Mouse (Mus musculus) heart, adult 11 months (tissue): ENCODE data around the gene Fnip2.
A peak's percentile ranks its signal among the peaks of the same experiment; 100 is the strongest.
"Not testable (repeated sequence)": the region's sequence is repeated elsewhere in the genome, so short reads cannot be mapped to it uniquely, and the experiment has no call there.

ENCODE experiments used
- DNase-seq: peaks from one replicate; pipeline ENCODE4 v3.0.0; 2022

Fnip2 gene

DNA sequence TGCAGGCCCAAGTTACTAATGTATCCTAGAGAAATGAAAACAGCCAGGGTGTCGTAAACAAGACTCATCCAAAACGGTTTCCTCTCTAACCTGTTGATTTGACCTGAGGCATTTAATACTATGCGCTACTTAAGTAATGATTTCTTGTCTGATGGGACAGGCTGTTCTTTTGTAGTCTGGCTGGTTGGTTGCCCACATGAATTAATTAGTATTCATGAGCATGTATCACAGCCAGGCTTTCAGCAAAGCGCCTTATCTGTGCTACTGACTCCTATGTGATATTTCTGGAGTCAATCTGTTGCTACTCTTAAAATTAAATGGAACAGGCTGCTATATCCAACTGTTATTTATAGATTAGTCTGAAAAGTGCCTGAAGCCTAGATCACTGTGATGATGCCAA lies 92.7 kb downstream of the Fnip2 start:
- no peak for DNase-seq

DNA sequence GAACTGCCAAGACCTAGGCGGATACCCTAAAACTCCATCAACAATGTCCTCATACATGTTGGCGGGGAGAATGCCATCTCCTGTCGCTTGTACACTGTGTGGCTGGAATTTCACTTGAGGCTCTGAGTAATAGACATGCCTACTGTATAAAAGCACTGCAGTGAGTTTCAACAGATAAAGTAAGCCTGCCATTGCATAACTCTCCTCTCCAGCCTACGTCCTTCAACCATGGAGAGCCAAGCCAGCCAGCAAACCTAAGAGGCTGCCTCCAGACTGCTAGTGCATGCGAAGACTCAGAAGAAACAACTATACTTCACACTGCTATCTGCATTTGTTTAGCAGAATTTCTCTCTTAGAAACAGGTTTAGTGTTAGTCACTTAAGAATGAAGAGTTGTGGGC lies 95.2 kb downstream of the Fnip2 start:
- DNase-seq = no peak

DNA sequence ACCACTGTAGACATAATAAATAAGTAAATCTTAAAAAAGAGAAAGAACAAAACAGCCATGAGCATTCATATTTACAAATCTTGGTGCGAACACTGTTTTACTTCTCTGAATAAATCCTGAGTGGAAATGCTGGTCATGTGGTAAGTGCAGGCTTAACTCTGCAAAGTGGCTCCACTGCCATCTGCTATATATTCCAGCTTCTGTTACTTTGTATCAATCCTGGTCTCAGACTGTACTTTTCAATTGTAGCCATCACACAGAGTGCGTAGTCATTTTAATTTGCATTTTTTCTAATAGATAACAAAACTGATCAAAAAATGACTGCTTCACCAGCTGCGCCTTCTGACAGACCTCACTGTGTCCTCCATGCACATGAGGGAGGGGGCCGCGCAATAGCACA lies 98.2 kb downstream of the Fnip2 start:
- no peak for DNase-seq

DNA sequence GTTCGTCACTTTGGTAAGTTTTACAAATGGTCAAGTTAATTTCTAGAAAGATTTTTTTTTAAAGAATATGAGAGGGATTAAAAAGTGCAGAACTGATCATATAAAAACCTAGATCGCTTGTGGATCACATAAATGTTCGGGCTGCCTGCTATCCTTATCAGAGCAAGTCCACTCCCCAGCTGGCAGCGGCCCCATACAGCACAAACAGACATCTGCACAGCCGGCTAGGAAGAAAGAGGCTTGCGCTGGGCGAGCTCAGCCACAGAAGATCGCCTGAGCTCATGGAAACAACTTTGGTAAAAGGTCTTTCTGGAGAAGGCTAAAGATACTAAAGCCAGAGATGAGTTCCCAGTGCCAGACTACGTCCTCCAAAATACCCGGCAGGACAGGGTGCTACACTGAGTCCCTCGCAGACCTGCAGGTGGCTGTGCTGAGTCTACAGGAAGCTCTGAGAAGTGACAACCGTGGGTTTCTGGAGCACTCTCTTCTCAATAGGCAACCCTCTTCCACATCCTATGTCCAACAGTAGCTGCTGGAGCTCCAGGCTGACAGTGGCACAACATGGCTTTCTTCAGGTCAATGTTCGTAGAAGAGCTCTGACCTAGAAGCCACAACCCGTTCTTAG lies 108.8 kb downstream of the Fnip2 start:
- DNase-seq = no peak

DNA sequence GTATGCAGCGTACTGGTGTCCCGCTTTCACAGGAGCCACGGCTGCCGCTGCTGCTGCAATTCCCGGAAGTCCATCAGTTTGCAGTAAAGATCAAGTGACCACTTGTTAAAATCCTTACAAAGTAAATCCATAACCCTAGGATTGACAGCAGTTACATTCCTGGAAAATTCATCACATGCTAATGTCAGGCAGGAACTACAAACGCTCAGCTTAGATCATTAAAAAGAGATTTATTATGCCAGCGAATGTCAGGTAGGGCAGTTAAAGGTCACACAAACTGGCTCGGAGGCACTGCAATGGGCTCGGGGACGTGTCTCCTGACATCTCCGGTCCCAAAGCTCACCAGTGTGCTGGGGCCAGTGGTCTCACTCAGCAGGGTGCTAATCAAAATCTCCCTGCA lies 111.8 kb downstream of the Fnip2 start:
- no peak for DNase-seq

DNA sequence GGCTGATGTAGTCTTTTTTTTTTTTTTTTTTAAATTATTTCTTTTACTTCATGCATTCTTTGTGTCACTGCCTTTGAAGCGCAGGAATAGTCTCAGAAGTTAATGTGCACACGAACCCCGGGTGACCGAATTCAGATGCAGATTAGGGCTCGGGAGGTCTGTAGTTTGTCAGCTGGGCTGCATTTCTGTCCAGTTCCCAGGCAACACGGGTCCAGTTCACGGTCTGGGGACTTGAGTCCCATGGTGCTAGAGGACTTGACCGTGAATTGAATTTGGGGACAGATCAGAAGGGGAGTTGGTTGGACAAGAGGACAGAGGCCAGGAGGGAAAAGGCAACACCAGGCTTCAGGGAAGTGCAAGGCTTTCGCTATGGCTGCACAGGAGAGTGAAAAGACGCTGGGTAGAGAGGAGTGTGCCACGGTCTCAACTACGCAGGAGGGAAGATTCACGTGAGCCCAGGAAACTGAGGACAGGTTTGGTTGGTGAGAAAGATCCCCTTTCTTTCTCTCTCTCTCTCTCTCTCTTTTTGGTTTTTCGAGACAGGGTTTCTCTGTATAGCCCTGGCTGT lies 114.8 kb downstream of the Fnip2 start:
- DNase-seq = no peak

- no peak for DNase-seq
Measured at GRCm38 (mm10) chr3:79449361-79449760, 118.2 kb downstream of the Fnip2 start.

DNA sequence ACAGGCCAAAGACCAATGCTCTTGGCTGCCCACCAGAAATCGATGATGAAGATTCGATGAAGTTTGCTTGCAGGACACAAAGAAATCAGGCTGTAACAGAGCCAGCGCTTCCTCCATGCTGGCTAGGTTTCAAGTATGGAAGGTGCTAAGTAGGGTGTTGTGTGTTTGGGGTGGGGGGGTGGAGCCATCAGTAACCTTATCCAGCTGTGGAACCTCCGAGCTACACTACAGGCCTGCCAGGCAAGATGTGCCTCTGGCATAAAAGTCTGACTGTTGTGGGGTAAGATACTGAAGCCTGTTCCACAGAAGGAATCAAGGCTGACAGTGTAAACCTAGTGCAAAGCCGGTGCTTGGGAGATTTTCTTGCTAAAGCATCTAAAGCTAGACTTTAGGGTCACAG lies 119.2 kb downstream of the Fnip2 start:
- DNase-seq = no peak

- DNase-seq = not testable (repeated sequence)
Measured at GRCm38 (mm10) chr3:79446648-79447047, 120.9 kb downstream of the Fnip2 start.

DNA sequence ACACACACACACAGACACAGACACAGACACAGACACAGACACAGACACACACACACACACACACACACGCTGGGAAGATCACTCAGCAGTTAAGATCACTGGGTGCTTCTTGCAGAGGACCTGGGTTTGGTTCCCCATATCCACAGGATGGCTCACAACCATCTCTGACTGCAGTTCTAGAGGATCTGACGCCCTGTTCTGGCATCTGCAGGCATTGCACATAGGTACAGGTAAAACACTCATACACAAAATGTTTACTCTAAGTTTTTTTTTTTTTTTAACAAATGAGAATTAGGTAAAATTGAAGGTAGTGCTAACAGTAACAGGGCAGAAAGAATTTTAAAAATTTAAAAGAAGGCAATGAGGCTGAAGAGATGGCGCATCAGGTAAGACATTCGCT lies 121.5 kb downstream of the Fnip2 start:
- no peak for DNase-seq

- DNase-seq = no peak
Measured at GRCm38 (mm10) chr3:79445041-79445440, 122.6 kb downstream of the Fnip2 start.

GRCm38 (mm10) chr3:79443850-79444249 lies 123.7 kb downstream of the Fnip2 start:
- DNase-seq = no peak

DNA sequence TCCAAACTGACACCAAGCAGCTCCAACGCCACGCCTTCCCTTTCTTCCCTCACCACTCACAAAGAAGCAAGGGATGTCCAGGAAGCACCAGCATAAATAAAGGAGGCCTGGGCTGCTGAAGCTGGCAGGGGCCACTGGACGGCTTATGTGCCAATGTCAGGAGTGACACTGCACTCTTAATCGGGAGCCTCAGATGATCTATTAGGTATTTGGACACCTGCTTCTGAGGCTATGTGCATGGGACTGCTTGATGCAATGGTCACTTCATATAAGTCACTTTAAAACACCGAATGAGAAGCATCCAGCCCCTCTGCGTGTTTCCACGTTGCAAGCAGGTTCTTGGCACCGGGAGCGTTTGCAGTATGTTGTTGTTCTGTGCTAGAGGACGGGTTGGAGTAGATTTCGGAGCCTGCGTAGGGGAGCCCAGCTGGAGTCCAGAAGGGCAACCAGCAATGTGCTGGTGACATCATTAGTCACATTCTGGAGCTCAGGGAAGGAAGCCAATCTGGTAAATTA lies 126.6 kb downstream of the Fnip2 start:
- no peak for DNase-seq

- no peak for DNase-seq
Measured at GRCm38 (mm10) chr3:79438276-79438675, 129.3 kb downstream of the Fnip2 start.

- no peak for DNase-seq
Measured at GRCm38 (mm10) chr3:79436186-79436585, 131.4 kb downstream of the Fnip2 start.

GRCm38 (mm10) chr3:79434985-79435384 lies 132.6 kb downstream of the Fnip2 start:
- no peak for DNase-seq

GRCm38 (mm10) chr3:79434436-79434835 lies 133.2 kb downstream of the Fnip2 start:
- DNase-seq = no peak

- no peak for DNase-seq
Measured at GRCm38 (mm10) chr3:79433593-79433992, 134.0 kb downstream of the Fnip2 start.

DNA sequence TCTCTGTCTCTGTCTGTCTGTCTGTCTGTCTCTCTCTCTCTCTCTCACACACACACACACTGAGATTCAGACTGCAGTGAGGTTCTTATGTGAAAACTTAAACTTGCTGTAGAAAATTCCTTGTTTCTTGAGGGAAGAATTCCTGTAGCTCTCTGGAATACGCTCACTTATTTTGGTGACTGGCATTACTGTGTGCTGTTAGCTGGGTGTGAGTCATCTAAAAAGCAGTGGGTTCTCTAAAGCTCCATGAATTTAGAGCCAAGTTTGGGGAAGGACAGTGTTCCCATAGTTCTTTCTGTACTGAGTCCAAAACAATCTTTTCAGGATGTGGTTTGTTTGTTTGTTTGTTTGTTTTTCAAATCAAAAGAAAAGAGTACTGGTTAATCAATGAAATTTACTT lies 142.2 kb downstream of the Fnip2 start:
- DNase-seq = no peak

DNA sequence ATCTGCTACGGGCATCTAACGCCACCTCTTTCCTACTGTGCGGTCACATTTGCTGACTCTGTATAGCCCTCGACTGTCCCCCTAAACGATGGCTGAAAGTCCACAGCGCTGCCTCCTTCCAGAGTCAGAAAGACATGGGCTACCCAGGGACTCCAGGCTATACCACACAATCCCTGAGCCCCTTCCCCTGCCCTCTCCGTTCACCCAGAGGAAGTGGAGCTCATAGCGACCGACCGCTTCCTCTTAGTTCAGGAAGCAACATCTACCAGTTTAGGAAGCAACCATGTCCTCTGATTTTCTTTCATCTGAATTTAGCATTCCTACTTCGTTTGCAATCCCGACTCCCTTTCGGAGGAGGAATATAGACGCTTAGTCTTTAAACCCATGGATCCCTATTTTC lies 148.7 kb downstream of the Fnip2 start:
- peak; percentile 92 for DNase-seq

- DNase-seq = no peak
Measured at GRCm38 (mm10) chr3:79416944-79417680, 150.5 kb downstream of the Fnip2 start.

GRCm38 (mm10) chr3:79415929-79416328 lies 151.7 kb downstream of the Fnip2 start:
- DNase-seq = no peak

GRCm38 (mm10) chr3:79415081-79415480 lies 152.5 kb downstream of the Fnip2 start:
- peak; percentile 58 for DNase-seq

GRCm38 (mm10) chr3:79413492-79413891 lies 154.1 kb downstream of the Fnip2 start:
- DNase-seq = peak; percentile 18
